Mouse (Mus musculus) spleen, embryonic (tissue): ENCODE data around the gene Plekha4.

Source experiments
- CTCF ChIA-PET: fragments of 350-600 bp; sonication (Branson Sonifier 250); formaldehyde crosslinking; loops from one replicate; lab custom pipeline; 2022; lab: Charles Lee

The Plekha4 gene

DNA sequence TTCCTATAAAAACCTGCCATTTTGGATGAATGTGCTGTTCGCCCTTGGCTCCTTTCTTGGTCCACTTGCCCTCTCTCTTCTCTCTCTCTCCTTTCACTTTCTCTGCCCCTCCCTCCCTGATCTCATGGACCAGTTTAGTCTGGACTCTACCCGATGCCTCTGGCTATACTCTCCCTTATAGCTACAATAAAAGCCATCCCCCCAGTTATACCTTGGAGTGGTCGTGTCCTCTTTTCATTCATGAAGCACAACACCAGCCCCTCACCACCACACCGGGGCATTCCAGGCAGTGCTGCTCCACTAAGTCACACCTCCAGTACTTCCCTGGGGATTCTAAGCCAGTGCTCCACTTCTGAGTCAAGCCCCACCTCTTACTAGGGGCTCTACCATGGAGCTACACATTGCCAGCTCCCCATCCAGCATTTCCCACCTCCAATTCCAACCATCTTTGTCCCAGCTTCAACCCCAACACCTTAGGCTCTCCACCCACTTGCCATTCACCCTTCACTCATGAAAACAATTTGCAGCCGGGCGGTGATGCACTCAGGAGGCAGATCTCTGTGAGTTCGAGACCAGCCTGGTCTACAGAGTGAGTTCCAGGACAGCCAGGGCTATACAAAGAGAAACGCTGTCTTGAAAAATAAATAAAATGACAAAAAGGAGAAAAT lies 41.1 kb downstream of the Plekha4 start:
- CTCF ChIA-PET: no interaction called here

GRCm38 (mm10) chr7:45567780-45568516 lies 41.8 kb downstream of the Plekha4 start:
- CTCF ChIA-PET: interaction anchor here (0.7 to 1.0 kb wide), 2 partner anchors 20 to 23 kb away, joined by 3 to 4 read pairs; no protein-coding TSS in a partner anchor

- CTCF ChIA-PET: interaction anchor here (0.7 to 1.0 kb wide), 2 partner anchors 20 to 23 kb away, joined by 3 to 4 read pairs; no protein-coding TSS in a partner anchor
These were observed 42.7 kb downstream of the Plekha4 start for GRCm38 (mm10) chr7:45568601-45569473.

- CTCF ChIA-PET: no interaction called here
These were observed 44.1 kb downstream of the Plekha4 start, which contains the start of gene Bcat2 for GRCm38 (mm10) chr7:45570103-45570741. TSS of gene Bcat2 (plus strand) at chr7:45570153.

- CTCF ChIA-PET: interaction anchor here (0.6 to 1.8 kb wide), 3 partner anchors 10 to 415 kb away, joined by 3 to 10 read pairs (median 6); no protein-coding TSS in a partner anchor
These were observed 45.8 kb downstream of the Plekha4 start for GRCm38 (mm10) chr7:45571966-45572365.

GRCm38 (mm10) chr7:45573954-45574353 lies 47.8 kb downstream of the Plekha4 start:
- CTCF ChIA-PET: no interaction called here

DNA sequence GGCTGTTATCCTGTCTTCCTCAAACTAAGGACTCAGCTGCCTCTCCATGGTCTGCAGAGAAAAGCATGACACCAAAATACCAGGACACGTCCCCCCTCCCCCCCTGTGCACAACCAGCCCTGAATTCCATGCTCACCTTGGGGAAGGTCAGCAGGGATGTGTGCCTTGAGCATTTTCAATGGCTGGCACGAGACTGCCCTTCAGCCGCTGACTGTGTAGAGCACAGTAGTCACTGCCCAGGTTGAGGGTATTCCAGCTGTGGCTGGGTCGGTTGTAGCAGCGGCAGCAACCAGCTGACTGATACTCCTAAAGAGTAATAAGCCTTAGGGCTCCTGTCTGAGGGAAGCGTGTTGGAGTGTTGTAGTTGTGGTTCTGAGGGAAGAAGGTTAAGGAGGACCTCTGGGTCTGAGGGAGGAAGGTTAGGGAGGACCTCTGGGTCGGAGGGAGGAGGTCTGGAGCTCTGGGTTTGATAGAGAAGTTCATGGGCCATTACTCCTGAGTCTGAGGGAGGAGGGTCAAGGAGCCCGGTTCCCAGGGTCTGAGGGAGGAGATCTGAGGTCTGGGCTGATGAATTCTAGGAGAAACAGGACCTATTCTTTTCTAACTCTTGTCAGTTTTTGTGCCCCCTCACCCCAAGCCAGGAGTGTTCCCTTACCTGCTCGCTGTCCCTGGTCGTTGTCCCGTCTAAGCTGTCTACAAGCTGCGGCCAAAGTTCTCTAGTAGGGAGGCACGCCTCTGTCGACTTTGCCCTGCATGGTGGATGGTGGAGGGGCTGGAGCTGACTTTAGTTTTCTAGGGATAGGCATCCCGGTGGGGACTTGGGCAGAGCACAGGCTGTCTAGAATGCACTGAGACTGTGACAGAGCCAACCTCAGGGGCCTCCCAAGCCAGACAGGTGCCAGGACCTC lies 48.6 kb downstream of the Plekha4 start:
- CTCF ChIA-PET: no interaction called here

DNA sequence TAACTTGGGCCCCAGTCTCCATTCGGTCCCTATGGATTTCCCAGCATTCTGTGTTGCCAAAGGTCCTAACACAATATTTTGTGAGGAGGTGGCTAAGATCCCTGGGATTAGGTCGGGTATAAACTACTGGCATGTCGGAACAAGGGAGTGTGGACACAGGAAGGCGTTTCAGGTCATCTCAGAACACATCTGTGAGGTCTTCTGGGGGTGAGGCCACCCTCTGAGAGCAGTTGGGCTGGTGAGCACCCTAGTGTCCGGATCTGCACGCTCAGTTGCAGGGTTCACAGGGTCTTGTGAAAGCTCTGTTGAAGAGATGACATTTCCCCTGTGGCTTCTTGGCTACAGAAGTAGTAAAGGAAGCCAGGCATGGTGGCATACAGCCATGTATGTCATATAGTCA lies 59.8 kb downstream of the Plekha4 start:
- CTCF ChIA-PET: no interaction called here

DNA sequence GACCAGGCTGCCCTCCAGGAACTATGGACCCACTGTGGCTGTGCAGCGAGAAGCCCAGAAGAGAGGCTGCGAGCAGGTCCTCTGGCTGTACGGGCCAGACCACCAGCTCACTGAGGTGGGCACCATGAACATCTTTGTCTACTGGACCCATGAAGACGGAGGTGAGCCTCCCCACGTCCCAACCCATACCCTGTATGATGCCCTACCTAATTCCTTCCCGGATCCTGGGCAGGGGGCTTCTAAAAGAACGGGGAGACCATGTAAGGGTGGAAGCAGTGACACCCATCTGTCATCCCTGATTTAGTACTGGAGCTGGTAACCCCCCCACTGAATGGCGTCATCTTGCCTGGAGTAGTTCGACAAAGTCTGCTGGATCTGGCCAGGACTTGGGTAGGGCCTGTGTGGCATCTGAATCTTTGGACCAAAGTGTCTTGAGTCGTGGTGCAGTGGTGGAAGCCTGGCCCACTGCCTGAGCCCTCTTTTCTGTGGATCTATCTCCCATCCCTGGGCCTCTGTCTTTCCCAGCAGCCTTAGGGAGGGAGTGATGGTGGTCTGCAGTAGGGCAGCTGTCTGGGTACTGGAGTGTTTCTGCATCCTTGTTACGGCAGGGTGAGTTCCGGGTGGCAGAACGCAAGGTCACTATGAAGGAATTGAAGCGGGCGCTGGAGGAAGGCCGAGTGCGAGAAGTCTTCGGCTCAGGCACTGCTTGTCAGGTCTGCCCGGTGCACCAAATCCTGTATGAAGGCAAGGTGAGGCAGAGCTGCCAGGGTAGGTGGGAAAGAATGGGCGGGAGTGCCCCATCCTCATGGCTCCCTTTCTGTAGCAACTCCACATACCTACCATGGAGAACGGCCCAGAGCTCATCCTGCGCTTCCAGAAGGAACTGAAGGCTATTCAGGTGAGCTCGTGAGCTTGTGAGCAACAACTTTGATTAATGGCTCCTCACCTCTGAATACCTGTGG lies 61.8 kb downstream of the Plekha4 start:
- CTCF ChIA-PET: interaction anchor here (0.5 kb wide), 1 partner anchor 19 kb away, joined by 3 read pairs; no protein-coding TSS in a partner anchor

DNA sequence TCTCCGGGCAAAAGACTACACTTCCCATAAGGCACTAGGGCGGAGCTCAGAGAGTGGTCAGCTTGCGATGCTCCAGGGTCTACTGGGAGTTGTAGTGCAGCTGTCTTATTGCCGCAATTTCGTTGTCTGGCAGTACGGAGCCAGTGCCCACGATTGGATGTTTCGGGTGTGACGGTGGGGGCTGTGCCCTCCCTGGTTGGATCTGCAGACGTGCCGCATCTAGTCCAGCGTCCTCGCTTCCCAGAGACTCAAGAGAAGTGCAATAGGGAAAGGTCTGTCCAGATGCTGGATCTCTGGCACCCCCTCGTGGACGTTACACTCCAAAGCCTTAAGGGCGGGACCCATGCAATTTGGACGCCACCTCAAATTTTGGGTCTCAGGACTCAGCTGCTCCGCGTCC lies 63.0 kb downstream of the Plekha4 start:
- CTCF ChIA-PET: interaction anchor here (1.0 kb wide), 1 partner anchor 34 kb away, joined by 4 read pairs; no protein-coding TSS in a partner anchor

DNA sequence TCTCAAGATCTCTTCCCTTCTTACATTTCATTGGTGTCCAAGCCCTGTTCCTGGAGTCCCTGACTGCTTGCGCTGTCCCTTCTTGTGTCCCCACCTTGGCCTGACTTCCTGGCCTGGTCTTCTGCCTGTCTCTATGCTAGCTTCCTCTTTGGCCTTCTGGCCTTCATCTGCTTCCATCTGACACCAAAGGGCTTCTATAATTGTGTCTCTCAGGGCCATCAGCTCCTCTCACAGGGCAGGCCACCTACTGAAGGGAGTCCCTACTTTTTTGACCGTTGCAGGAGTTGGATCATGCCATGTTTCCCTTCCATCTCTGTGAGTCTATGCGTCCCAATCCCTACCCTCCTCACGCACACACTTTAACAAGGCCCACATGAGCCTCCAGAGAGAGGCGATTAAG lies 63.8 kb downstream of the Plekha4 start:
- CTCF ChIA-PET: no interaction called here

- CTCF ChIA-PET: interaction anchor here (0.6 to 1.3 kb wide), 3 partner anchors 9 to 1122 kb away, joined by 3 to 4 read pairs (median 4); no protein-coding TSS in a partner anchor
These were observed 64.7 kb downstream of the Plekha4 start for GRCm38 (mm10) chr7:45590874-45591273.

DNA sequence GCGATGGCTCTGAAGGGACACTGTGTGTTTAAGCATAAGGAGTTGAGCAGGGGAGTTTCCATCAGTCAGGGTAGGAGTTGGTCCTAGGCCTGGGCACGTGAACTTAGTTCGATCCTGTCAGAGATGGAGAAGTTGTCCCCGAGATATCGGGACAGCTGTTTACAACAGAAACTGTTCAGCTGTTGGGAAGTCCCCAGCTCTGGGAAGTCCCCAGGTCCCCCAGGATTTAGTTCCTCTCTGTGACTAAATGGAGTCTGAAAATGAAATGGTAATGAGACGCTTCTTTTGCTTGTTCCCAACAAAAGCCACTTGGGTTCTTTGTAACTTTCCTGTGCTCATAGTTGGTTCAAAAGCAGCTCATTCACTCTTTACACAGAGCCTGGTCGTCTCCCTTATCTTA lies 65.8 kb downstream of the Plekha4 start:
- CTCF ChIA-PET: interaction anchor here (1.1 to 1.3 kb wide), 2 partner anchors 10 to 23 kb away, joined by 3 to 4 read pairs; no protein-coding TSS in a partner anchor

DNA sequence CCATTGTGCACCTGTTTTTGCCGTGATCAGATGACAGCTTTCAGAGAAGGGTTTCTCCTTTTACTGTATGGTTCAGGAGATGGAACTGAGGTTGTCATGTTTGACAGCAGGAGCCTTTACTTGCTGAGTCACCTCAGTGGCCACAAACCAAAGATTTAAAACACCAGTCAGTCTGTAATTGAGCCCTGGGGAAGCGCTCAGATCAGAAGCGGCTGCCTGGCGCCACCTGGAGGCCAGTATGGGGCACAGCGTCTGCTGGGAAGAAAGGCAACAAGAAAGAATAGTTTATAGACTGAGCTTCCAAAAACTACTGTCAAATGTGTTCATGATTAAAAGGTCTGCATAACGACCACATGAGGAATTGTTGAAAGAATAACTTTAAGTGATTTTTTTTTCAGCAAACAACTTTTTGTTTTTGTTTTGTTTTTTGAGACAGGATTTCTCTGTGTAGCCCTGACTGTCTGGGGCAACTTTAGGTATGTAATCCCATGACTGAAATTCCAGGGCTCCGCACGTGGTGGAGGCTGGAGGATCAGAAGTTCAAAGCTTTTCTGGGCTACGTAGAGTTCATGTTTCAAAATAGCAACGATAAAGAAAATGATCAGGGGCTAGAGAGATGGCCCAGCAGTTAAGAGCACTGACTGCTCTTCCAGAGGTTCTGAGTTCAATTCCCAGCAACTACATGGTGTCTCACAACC lies 67.1 kb downstream of the Plekha4 start:
- CTCF ChIA-PET: interaction anchor here (0.7 kb wide), 4 partner anchors 11 to 949 kb away, joined by 3 to 11 read pairs (median 6); no protein-coding TSS in a partner anchor

- CTCF ChIA-PET: interaction anchor here (0.8 kb wide), 1 partner anchor 1157 kb away, joined by 5 read pairs; no protein-coding TSS in a partner anchor
These were observed 69.0 kb downstream of the Plekha4 start for GRCm38 (mm10) chr7:45595176-45595575.

GRCm38 (mm10) chr7:45596107-45596506 lies 70.0 kb downstream of the Plekha4 start:
- CTCF ChIA-PET: no interaction called here

GRCm38 (mm10) chr7:45597013-45597412 lies 70.9 kb downstream of the Plekha4 start:
- CTCF ChIA-PET: no interaction called here

DNA sequence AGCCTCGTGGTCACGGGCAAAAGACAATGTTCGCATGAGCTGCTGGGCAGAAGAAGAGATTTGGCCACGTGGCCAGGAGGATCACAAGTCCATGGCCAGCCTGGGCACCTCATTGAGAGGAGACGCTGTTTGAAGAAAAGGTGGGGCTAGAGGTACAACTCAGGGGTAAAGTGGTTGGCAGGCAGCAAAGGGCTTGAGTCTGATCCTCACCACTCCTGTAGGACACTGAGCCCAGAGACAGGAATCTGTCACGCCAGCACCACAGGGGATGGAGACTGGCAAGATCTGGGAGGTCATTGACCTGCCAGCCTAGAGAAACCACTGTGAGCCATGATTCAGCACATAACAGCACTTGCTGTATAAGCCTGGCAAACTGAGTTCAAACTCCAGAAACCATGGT lies 71.4 kb downstream of the Plekha4 start:
- CTCF ChIA-PET: no interaction called here
